Mouse (Mus musculus) lung, postnatal 14 days (tissue): Measurements from ENCODE around the gene Gnl3l.

Experiments
- DNase-seq: peaks from one replicate; pipeline ENCODE4 v3.0.0; 2021

Gene Gnl3l

GRCm38 (mm10) chrX:151016938-151017877 lies at the start of gene Gnl3l:
Gene Gnl3l (minus strand): TSS chrX:151017322.
- DNase-seq, result peak; percentile 87

GRCm38 (mm10) chrX:151066071-151066666 lies 49.0 kb upstream of the Gnl3l start:
- no peak for DNase-seq

DNA sequence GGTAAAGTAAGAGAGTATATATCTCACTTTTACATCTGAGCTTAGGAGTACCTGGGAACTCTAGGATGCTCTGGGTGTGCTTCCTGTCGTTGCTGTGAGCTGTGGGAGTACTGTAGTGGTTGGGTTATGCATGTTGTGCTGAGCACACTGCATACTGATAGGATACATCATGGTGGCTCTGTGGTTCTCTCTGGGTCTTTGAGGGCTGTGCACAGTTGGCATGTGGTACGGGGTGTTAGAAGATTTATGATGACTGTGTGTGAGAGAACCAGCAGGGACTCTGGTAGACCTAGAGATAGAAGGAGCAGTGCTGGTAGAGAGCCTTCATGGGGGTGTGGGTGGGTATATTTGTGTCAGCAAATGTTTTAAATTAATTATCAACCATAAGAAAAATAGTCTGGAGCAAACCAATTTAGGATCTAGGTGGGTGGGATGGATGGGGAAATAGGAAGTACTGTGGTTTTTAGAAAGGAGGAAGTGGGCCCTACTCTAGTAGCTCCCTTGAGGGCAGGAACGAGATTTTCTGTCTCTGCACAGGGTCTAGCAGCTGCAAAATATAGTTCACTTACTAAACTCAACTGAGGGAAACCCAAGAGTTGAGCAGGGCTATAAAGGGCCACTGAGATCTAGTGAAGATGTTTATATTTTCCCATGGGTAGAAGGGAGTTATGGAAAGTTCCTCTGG lies 44.6 kb upstream of the Gnl3l start:
- no peak for DNase-seq

DNA sequence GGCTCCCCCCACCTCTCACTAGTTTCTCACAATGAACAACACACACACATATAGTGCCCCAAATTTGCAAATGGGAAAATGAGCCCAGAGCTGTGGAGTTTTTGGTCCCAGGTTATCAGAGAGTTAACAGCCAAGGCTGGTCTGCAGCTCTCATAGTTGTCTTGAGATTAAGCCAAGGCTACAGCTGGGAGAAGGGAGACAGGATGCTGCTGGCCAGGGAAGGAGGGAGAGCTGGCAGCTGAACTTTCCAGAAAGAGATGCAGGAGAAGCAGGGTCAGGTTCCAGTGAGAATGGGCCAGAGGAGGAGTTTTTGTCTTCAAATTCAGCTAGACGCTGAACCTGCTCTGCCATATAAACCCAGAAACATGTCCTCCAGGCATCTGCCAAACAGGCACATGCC lies 42.2 kb upstream of the Gnl3l start:
- DNase-seq, result peak; percentile 4

- peak; percentile 27 for DNase-seq
Observed at GRCm38 (mm10) chrX:151055559-151055958, 38.4 kb upstream of the Gnl3l start.

DNA sequence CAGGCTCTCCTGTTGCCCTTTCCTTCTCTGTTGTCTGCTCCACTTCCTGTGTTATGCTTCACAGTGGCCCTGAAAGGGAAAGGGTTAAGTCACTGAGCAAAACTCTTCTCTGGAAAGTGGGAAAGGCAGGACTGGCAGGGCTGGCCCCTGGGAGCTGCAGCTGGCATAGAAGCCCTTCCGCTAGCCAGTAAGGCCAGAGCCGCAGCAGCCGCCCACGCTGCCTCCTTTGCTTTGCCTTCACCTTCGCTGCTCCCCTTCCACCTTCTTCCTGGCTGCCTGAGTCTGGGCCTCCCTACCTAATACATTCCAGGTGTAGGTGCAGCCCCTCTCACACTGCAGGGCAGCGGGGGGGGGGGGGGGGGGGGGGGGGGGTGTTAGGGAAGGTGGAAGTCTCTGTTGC lies 37.4 kb upstream of the Gnl3l start:
- no peak for DNase-seq

DNA sequence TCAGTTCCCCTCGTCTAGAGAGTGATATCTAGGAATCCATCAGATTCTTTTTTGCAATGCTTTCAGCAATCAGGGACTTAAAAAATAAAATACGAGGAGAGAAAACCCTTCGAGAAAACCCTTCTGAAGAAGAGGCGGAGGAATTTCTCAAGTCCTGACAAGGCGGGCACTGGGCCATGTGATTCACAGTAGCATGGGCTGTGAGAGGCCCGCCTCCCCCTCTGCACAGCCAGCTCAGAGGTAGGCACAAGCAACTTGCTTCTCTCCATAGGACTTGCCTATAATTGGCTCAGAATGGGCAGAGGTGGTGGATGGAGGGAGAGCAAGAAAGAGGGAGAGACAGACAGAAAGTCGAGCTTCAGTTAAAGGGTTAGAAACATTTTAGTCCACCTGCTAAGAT lies 33.2 kb upstream of the Gnl3l start:
- no peak for DNase-seq

DNA sequence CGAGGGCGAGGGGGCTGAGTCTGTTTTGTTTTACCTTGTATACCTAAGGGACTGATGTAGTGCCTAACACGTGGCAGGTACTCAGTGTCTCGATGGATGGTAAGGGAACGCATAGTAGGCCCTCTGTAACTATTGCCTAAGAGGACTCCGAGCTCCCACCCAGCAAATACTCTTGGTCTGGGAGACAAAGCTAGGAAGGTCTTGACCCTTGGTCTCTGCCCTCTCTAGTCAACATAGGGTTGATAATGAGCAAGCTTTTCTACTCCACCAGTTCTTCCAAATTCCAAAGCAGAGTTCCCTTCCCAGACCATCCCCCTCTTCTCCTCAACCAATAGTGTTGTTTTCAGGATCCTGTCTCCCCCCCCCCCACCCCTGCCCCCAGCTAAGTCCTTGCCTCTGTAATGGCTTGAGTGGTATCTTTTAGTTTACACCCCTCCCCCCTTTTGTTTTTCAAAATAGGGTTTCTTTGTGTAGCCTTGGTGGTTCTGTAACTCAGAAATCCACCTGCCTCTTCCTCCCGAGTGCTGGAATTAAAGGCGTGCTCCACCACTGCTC lies 32.6 kb upstream of the Gnl3l start:
- no peak for DNase-seq

- no peak for DNase-seq
Observed at GRCm38 (mm10) chrX:151047431-151048058, 30.4 kb upstream of the Gnl3l start.

- peak; percentile 86 for DNase-seq
Observed at GRCm38 (mm10) chrX:151046777-151047430, 29.8 kb upstream of the Gnl3l start.

GRCm38 (mm10) chrX:151046321-151046720 lies 29.2 kb upstream of the Gnl3l start:
- no peak for DNase-seq

DNA sequence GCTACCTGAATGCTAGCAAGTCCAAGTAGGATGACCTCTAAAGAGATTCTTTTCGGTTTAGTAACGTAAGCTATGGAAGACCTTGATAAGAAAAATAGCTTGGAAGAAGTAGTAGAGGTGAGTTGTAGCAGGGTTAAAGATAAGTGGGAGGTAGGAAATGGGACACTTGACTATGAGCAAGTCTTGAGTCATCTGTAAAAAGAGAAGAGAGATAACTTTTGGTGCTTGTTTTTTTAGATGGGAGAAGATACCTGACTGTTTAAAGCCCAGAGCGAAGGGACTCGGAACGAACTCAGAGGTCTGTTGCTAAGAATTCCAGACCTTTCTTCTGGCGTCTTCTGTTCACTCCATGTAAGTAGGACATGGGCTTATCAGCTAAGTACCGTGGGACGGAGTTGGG lies 28.7 kb upstream of the Gnl3l start, which contains the start of gene Fgd1:
Gene Fgd1, plus strand, starts transcription at position 301 of the 400 bp plus-strand sequence.
- no peak for DNase-seq

DNA sequence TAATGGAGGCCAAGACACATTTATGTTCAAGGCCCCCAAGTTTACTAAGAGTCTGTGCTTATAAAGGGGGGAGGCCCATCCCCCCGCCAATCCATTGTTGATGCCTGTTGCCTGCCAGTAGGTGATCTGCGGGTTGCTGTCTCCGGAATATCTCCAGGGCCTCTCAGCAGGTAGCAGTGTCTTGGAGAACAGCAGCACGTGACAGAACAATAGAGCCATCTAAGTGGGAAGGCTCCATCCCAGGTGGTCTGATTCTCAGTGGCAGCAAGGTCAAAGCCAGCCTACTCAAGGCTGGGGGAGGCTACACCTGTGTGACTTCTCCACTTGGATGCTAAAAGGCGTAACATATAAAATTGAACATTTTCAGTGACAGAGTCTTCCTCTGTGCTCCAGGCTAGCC lies 24.1 kb upstream of the Gnl3l start:
- no peak for DNase-seq

DNA sequence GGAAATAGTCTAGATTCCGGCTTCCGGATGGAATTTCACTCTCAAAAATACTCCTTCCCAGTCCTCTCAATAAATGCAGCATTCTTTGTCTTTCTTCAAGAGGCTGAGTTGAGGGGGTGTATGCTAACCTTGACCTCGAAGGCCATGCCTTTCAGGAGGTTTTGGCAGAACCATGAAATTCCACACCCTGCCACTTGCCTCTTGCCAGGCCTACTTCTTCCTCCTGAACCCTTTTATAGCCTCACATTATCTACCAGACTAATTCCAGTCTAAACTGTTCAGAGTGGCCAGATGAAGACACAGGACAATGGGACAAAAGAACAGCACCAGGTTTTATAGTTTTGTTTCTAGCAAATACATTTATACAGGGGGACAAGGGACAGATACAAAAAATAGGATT lies 14.3 kb upstream of the Gnl3l start:
- DNase-seq, result no peak

DNA sequence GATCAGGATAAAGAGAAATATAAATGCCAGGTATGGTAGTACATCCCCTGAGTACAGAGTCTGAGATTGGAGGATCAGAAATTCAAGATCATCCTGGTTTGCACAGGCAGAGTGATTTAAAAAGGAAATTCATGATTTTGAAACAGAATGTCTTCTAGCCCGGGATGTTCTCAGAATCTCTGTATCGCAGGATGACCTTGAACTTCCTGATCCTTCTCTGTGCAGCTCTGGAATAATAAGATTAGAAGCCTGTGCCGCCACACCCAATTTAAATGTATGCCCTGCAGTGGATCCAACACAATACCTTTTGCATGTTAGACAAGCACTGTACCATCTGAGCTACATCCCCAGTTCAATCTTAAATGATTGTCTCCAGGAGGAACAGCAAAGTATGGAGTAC lies 1.7 kb upstream of the Gnl3l start:
- no peak for DNase-seq

- no peak for DNase-seq
Observed at GRCm38 (mm10) chrX:151017897-151018296, 775 bp upstream of the Gnl3l start.

DNA sequence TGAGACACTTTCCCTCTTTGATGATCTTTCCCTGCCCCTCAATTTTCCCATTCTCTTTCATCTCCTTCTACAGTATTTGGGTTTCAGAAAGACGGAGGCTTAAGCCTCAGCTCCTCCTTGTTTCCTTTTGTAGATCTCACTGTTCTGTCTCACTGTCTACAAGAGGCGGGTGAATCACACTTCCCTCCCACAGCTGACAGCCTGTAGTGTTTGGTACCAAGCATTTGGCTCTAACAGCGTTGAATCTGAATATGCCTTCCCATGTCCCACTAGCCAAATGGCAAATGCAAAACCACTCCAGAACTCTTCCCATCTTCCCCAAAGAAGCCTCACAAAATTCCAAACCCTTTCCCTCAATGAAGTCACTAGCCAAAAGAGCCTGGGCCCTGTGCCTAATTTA lies 20.3 kb downstream of the Gnl3l start:
- DNase-seq, result no peak

GRCm38 (mm10) chrX:150981621-150982020 lies 35.5 kb downstream of the Gnl3l start:
- DNase-seq, result no peak

DNA sequence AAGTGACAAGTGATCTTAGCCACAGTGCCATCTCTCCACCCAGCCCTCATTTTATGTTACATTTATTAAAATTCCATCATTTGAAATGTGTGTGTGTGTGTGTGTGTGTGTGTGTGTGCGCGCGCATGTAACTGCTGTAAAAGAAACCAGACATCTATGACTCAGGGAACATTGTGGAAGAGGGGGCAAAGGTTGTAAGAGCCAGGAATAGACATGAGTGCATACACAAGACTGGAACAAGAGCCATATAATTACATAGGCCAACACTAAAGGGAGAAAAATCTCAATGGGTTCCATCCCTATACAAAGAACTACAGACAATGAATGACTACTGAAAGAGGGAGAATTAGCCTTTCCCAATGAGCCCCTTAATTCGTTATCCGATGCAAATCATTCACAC lies 41.7 kb downstream of the Gnl3l start:
- DNase-seq, result no peak

DNA sequence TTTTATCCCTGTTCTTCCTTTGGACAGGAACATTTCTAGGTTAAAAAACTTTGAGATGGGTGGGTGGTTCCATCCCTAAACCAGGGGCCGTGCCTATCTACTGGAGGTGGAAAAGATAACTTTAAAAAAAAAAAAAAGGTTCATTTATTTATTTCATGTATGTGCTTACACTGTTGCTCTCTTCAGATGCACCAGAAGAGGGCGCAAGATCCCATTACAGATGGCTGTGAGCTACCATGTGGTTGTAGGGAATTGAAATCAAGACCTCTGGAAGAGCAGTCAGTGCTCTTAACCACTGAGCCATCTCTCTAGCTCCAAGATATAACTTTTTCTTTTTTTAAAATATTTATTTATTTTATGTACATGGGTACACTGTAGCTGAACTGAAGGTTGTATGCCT lies 54.1 kb downstream of the Gnl3l start:
- no peak for DNase-seq

DNA sequence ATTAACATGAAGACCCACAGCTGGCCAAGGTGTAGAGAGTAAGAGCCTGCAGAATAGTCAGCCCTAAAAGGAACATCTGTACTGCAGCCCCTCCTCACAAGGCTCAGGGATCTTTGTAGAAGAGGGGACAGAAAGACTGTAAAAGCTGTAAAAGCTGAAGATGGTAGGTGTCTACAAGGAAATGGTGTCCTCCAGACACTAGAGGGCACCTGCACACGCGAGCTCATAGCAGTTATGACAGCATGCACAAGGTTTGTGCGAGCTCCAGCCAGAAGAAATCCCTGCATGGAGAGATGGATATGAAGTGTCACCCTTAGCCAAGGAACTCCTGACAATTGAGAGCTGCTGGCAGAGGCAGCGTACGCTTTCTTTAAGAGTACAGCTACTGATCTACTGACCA lies 56.4 kb downstream of the Gnl3l start:
- no peak for DNase-seq
